Mouse (Mus musculus) spleen, postnatal 4 days (tissue): Measurements from ENCODE around the gene Fam210b.

Experiments used
- DNase-seq, 2 experiments: peaks; one replicate each; pipeline ENCODE4 v3.0.0; 2022; ENCODE audit warnings: low spot score in 2 of 2

The Fam210b gene

DNA sequence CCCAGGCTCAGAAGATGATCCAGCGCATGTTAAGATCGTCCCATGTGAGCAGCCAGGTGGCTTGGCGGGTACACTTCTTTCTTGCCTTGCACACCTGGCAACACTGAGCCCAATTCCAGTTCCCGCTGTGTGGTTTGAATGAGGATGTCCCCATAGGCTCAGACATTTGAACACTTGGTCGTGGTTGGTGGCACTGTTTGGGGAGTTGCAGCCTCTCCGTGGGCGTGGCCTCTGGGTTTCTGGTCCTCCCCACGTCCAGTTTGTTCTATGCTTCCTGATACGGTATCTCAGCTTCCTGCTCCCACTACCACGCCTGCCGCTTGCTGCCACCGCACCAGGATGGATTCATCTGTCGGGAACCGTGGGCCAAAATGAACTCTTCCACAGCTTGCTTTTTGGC lies 4.4 kb downstream of the Fam210b start:
- DNase-seq = no peak

DNA sequence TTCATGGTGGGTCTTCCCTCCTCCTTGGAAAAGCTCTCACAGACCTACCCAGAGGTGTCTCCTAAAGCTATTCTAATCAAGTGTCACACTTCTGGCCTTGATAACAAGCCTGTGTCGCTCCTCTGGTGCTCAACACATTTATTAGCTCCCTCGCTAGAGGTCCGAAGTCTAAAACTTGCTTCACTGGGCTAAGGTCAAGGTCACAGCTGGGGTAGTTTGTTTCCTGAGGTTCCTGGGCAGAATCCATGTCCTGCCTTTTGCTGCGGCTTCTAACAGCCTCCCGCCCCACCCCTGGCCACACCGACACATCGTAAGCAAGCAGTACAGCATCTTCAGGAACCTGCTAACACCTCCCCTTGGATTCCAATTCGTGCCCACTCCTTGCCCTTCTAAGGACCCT lies 5.4 kb downstream of the Fam210b start:
- DNase-seq = no peak

DNA sequence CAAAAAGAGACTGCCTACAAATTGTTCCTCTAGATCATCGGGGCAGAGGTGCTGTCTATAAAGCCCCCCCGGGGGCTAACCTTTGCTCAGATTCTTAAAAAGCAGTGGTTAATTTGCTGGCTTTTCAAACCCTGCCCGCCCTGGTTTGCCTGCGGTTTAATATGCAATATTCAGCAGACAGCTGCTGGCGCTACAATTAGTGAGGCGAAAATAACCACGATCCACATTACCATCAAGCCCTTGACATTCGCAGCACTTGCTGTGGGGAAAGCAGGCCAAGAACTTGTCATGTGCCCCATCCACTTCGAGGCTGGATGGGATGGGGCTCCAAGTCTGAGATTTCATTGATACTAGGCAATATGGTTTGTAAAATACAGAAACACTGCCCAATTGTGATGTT lies 7.9 kb downstream of the Fam210b start:
- DNase-seq = no peak

DNA sequence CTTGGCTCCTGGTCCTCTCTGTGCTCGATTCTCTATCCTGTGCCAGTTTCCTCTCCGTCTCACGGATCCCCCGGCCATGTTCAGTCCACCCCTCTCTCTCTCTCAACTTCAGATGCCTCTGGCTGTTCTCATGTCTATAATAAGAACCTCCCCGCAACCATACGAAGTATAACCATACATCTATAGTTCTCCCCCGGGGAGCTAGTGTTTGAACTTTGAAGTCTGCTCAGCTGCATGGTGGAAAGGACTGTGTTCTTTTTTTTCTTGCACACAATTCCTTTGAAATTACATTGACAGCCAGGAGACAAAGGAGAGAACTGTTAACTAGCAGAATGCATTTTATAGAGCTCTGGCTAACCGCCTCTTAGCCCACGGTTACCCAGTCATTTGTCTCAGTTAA lies 9.4 kb downstream of the Fam210b start:
- no peak for DNase-seq

DNA sequence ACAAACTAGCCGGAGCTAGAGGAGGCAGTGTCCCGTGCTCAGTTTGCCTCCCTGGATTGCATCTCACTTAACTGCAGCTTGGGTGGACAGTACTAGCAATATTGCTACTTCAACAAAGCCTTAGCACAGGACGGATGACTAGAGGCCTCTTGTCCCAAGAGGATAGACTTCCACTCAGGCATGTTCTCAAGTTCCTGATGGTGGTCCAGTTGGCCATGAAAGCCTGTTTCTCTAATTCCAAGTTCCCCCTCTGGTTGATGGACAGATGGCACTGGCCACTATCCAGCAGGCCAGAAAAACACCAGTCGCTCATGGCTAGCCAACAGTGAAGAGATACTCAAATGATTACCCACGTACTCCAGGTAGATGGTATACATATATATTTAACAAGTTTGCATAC lies 10.5 kb downstream of the Fam210b start:
- DNase-seq = no peak

DNA sequence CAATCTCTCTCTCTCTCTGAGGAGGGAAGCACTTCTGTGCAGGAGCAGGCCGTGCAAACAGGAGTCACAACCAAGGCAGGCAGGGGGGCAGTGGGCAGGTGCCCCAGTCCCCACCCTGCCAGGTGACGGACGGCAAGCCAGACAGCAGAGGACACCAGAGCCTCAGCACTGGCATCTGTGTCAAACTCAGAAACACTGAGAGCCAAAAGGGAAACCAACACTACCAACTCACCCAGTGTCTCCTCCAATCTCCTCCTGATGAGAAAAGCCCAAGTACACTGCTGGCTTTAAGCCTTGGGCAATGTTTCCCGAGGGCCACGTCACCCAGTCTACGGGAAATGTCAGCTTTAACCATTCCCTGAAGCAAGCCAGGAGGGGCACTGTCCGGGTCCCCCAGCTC lies 17.8 kb downstream of the Fam210b start:
- no peak for DNase-seq

DNA sequence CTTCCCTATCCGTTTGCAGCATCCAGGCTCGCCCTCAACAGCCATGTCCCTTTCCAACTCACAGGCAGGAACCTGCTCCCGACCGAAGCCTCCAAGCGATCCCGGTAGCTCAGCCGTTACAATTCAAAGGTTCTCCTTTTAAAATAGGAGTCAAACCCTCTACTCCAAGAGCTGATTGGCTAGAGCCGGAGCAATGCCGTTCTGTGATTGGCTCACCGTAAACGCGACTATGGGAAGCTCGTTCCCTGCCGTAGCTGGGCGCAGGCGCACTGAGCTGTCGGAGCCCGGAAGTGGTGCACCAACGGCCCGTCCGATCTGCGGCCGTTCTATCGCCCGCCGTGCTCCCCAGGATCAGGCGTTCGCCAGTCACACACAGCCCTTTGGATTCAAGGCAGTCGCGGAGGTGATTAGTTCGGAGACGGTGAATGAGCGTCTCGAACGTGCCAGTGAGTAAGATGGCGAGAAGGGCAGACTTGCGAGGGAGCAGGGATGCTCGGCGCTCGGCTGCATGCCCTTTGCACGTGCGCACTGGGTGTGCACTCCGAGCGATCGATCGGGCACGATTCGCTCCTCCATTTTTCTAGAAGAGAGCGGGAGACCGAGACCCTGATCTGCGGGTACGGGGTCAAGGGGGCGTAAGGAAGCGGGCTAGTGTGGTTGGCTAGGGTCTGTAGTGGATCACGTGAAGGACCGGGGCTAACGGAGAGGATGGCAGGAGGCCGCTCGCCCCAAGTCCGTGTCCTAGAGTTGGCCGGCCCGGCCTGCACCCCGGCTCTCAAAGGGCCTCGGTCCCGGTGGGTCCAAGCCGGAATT lies 25.3 kb downstream of the Fam210b start, which contains the start of the genes Aurka and Cstf1:
Gene Aurka, minus strand, starts transcription at position 125 of the 813 bp plus-strand sequence.
Gene Cstf1, plus strand, starts transcription at position 271 of the 813 bp plus-strand sequence.
- peak; percentile 94 to 97 for DNase-seq

DNA sequence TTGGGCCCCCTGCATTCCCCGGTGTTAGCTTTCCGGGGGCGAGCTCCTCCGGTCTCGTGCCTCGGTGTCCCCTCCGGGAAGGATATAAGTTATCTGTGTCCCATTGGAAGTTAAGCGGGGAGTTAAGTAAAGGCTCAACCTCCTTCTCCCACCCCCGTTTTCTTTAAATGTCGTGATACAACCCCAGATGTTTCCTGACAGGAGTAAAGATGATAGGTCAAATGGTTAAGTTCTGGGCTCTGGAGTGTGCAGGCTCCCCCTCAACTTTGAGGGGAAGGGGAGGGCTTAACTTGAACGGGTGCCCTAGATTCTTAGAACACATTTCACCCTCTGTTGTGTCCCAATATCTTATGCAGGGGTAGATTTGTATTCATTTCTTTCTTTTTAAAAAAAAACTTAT lies 25.9 kb downstream of the Fam210b start:
- no peak for DNase-seq

DNA sequence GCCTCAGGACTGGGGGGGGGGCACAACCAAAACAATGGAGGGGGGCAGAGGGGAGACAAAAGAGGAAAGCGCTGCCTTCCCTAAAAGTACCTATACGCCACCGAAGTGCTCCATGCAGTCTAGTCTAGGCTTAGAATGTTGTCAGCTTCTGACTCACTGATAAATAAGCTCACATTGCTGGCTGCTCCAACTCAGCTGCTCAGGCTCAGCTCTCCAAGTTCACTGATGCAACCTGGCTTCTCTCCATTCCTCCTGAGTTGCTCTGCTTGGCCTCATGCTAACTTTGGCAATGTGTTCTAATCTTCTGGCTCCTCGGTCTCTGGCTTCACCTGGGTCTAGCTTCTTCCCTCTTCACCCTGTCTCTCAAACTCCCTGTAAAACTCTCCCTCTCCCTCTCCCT lies 31.2 kb downstream of the Fam210b start:
- DNase-seq = no peak

DNA sequence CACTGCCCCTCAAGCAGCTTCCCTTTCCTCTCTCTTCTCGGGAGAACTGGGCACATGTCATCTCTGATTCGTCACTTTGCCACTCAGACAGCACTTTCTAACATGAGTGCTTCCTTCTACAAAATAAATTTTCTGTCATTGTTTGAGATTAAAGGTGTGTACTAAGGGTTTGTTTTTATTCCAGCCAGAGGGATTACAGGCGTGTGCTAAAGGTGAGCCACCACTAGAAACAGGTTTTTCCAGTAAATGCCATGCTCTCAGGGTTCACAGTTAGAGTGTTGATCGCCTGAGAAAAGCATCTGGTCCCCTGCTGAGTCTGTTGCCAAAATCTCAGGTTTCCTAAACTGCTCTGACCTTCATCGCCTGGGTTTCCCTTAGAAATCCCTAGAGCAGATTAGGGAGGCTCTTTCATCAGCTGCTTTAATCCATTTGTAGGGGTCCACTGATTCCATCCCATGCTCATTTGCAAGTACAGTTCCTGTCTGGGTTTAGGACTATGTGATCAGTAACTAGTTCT lies 31.7 kb downstream of the Fam210b start:
- DNase-seq = no peak

DNA sequence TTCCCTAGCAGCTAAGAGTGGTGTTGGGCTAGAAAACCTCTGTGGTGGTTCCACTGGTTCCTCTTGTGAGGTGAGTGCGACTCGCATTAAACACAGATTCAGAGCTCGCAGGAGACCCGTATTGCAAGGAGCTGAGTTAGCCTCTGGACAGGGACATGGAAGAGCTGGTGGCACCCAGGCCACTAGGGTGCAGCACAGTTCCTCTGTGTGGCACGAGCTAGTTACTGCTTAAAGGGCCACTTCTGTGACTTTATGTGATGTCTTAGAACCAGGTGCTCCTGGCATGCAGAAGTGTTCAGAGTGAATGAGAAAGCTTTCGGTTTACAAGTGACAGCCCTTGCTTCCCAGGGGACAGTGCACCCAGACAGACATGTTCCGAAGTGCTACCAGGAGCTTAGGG lies 33.0 kb downstream of the Fam210b start:
- peak; percentile 55 to 77 for DNase-seq

DNA sequence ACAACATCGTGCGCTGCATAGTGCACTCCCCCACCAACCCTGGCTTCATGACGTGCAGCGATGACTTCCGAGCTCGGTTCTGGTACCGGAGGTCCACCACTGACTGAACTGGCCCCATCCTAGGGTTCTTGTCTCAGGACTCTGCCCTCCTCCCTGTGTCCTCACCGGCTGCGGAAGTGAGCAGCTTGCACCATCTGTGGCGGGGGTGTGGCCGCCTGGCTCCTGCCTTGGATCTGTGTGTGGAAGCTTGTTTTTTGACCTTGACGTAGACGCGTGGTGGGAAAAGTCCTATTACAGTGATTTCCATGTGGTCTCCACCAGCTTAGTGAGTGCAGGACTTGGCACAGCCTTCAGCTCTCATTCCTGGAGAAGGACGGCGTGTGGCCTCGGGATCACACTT lies 35.1 kb downstream of the Fam210b start:
- no peak for DNase-seq

DNA sequence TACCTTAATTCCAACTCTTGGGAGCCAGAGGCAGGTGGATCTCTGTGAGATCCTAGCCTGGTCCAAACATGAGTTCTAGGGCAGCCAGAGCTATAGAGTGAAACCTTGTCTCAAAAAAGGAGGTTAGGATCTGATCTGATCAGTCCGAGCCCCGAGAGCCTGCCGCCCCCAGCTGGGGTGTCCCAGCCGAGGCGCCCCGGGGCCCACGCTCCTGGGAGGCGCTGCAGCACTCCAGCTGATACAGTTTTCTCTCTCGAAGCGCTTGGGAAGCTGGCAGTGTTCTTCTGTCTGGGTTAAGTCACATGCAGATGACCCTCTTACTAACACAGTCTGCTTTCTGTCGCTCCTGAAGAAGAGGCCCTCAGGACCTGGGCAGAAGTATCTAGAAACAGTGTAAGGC lies 36.0 kb downstream of the Fam210b start:
- DNase-seq = no peak

DNA sequence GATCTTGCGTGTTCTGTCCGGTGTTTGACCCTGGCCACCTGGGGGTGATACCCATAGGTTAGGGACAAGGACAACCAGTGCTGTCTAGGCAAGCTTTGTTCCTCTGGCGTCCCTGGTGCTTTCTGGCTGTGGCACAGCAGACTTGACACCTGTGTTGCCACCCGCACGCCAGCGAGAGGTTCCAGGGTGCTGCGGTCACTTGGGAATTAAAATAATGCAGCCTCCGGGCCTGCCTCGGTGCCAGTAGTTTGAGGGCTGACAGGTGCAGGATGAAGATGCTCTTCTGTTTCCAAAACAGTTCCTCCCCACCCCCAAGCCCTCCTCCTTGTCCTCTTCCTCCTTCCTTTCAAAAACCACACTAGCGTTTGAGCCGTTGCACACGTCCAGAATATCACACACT lies 36.5 kb downstream of the Fam210b start:
- DNase-seq = no peak

DNA sequence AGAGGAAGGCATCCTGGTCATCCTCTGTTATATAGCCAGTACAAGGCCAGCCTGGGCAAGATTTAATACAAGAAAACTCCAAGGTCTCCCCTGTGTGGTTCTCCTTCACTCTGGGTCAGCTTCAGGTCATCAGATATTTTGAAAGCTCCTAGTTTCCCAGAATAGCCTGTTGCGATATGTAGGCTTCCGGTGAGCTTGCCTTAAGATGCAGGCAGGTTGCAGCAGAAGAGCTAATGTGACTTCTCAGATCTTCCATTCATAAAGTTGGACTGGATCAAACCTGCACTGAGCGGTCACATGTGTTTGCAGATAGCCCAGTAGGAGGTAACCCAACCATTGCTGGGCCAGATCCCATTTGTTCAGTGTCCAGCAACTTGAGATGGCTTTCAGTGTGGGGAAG lies 39.4 kb downstream of the Fam210b start:
- DNase-seq = no peak

DNA sequence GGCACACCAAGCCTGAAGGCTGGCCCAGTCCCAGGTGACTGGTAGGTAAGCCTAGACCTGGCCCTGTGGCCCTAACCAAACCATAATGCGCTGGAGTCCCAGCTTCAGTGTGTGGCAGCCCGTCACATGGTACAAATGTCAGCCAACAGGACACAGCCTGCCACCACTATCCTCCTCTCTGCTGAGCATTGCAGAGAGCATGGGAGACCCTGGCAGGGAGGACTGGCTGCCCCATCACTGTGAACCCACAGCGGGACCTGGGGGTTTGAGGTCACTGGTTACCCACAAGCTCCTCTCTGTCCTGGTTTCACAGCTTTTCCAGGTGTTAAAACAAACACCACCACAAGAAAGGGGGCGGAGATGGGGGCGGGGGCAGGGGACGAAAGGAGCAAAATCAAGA lies 45.0 kb downstream of the Fam210b start:
- no peak for DNase-seq

DNA sequence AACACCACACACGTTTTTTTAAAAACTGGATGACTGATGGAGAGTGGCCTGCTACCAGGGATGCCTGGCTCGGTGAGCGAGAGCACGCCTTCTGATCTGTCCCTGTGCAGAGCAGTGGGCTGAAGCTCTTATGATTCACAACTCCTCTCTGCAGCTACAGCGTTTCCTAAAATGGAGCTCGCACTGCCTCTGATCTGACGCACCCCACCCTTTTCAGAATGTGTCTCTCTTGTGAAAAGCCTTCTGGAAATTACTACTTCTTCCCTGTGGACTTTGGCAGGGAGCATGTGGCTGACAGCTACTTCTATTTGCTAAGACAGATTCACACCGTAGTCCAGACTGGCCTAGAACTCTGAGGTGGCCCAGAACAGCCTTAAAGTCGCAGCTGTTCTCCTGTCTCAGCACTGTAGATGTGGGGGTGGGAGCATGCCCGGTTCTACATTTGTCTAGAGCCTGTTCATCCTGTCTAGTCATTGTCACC lies 46.7 kb downstream of the Fam210b start:
- DNase-seq = no peak

DNA sequence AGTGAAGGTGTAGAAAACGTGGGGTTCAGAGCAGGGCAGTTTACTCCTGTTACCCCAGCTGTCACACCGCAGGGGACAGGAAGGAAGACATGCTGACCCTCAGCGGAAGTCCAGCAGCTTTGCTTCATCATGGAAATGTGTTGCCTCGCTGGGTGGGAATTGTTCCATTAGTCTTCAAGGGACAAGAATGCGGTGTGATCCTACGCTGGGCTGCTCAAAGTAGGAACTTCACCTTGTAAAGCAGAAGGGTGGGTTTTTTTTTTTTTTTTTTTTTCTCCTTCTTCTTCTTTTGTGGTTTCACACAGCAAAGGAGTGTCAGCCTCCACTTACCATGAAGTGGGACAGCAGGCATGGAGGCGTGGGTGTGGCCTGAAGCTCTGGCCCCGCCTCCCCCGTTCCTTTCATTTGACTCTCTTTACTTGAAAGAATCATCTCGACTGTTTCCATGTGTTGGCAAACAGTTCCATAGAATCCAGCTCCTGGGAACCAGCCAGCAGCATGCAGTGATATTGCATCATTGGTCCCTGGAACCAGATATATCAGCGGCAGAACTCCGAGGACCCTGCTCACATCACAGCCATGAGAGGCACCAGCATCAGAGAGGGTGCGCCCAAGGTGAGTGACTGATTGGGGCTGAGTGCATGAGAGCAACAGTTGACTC lies 48.2 kb downstream of the Fam210b start, which contains the start of gene Cass4:
Gene Cass4, plus strand, starts transcription at position 404 of the 661 bp plus-strand sequence.
- peak in 1 of 2 experiments; percentile 64 for DNase-seq

DNA sequence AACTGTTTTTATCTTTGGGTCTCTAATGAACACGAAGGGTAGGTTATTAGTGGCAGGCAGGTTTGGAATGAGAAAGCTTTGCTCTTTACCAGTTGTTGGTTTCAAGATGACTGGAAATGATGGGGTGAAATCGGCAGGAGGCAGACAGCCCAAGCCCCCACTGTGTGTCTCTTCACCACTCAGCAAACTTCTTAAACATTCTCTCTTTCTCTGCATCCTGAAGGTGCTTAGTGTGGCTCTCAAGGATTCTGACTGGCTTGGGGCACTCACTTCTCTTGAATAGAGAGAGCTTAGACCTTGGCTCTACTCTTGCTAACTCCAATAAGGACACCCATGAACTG lies 48.7 kb downstream of the Fam210b start:
- DNase-seq = no peak

DNA sequence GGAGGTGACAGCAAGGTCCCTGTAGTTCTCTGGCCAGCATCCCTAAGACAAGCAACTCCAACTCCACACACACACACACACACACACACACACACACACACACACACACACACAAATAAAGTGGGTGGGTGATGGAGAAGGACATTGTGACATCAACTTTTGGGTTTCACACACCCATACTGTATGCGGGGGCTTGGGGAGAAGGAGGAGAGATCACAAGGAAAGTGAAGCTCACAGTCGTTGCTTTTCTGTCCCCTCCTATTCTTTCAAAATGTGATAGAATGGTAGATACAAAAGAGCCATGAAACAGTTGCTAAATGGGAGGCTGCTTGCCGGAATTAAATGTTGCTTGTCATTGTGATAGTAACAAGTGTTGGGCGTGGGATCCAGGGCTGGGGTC lies 49.3 kb downstream of the Fam210b start:
- no peak for DNase-seq

DNA sequence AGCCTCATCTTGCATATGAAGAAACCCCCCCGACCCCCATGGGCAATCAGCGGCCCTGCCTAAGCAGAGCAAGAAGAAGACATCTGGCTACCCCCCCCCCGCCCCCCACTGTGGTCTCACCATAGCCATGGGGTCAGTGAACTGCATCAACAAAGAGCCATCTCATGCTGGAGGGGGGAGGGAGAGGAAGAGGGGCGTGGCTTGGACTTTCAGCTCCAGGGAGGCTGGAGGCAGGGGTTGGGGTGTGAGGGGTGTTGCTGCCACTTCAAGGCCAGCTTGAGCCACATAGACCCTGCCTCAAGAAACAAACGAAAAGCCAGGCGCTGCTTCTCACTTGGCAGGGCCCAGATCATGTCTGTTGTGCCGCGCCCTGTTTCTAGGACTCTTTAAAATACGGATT lies 50.6 kb downstream of the Fam210b start:
- no peak for DNase-seq

DNA sequence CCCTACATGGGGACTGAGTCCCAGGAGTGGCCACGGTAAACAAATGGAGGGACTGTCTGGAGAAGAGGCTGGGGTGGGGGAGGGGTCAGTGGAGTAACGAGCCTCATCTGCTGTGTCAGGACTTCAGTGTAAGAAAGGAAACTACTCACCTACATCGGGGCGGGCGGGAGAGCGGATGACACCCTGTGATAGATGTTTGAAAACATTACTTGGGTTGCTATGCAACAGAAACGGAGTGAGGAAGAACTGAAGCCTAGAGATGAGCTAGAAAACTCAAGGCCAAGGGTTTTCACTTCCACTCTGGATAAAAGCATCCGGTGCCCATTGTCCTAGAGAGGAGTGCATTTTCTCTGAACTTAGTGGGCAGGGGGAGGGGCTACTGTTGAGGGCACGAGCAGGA lies 54.5 kb downstream of the Fam210b start:
- DNase-seq = no peak
